Mouse (Mus musculus) hematopoietic stem cell, adult 5-6 weeks (primary cell): ENCODE measurements around the gene Patz1. TPM values are rescaled to one million over a fixed set of nuclear protein-coding genes. Genes with fewer than 3 reads are reported as not detected.

Experiments
- ATAC-seq, 2 experiments: fragments of 125-278 bp in 1 of 2; replicated peaks in 1 of 2; 2 replicates each; pipeline ENCODE4 v1.8.0; 2016 to 2017; ENCODE audit warnings: inconsistent platforms in 2 of 2, mild to moderate bottlenecking in 2 of 2, moderate number of reproducible peaks in 2 of 2, low read depth in 1 of 2, moderate TSS enrichment in 1 of 2; ENCODE audit not compliant: low FRiP score in 2 of 2, poor library complexity in 2 of 2, severe bottlenecking in 2 of 2, insufficient read depth in 1 of 2, low TSS enrichment in 1 of 2
- total RNA-seq: library from RNA; stranded (forward); fragments of 172-1452, 232-1000 nt; gene quantifications from 2 replicates; pipeline ENCODE4 v1.2.3, GENCODE M21; 2017

Patz1 gene
- total RNA-seq, 1 experiment from 2014 or later: 81.0 TPM

DNA sequence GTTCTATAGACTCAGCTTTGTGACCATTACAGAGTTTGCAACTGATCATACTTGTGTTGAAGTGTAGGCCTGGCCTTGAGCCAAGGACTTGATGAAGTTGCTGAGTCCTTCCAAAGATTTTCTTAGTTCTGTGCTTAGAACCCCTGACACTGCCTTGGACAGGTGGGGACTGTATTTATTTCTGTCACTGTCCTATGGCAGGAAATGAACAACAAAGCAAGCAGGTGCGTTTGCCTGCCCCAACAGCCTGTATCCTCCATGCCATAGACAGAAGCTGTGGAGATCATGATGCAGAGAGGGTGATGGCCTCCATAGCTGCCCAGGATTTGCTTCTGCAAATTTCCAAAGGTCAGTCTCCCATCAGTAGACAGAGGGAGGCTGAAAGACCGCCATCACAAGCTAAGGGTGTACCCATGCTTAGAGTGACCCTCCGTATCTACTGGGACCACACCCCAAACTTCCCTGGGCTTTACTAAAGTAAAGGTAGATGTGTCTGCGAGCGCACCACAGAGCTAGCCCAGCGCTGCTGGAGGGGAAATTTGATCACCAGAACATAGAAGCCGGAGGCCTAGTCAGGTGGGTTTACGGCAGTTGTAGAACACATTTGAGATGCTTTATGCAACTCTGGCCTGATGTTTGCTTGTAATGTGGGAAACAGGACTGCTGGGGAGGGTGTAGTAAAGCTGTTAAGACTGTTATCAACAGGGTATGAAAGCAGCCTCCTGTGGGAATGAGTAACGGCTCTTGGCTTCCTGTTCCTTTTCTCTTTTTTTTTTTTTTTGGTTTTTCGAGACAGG lies 22.3 kb downstream of the Patz1 start:
- ATAC-seq: peak; percentile 33 to 56; a peak in 3 of 4 replicates

GRCm38 (mm10) chr11:3311586-3312347 lies 23.1 kb downstream of the Patz1 start:
- no peak for ATAC-seq

- ATAC-seq: 0 out of 4 replicates have a peak, but pooled peaks have one; percentile 10 to 12
These were observed 24.6 kb downstream of the Patz1 start for GRCm38 (mm10) chr11:3313294-3313693.

GRCm38 (mm10) chr11:3314148-3314547 lies 25.5 kb downstream of the Patz1 start:
- ATAC-seq: peak; percentile 54 to 63; a peak in 3 of 4 replicates

GRCm38 (mm10) chr11:3318286-3318685 lies 29.6 kb downstream of the Patz1 start:
- ATAC-seq: no peak

- ATAC-seq: no peak
These were observed 39.6 kb downstream of the Patz1 start for GRCm38 (mm10) chr11:3328271-3328670.

DNA sequence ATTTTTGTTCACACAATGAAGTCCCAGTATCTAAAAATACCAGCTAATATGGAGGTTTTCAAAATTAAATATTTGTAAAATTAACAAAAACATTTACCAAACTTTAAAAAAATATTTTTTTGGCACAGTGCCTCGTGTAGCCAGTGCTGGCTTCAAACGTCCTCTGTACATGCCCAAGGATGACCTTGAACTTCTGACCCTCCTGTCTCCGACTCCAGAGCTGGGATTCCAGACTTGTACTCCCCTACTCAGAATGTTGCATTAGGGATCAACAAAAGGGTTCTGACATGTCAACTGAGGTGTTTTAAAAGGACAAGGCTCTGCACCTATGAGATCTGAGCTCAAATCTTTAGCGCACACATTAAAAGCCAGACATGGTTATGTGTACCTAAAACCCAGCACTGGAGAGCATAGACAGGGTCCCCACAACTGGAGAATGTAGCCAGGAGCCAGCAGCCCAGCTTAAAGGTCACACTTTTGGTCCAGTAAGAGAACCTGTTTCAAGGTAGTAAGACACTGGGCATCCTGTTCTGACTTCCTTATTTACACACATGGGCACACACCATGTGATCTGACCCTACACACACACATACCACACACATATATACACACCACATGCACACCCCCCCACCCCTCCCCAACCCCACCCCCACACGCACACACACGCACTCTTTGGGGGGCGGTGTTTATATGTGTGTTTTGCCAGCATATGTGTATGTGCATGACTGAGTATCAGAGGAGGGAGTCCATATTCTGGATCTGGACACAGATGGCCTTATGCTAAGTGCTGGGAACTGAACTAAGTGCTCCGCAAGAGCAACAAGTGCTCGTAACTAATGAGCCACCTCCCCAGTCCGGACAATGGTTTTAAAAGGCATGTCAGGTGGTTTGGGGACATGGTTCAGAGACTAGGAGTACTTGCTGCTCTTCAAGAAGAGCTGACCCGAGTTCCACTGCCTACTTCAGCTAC lies 40.4 kb downstream of the Patz1 start:
- no peak for ATAC-seq

DNA sequence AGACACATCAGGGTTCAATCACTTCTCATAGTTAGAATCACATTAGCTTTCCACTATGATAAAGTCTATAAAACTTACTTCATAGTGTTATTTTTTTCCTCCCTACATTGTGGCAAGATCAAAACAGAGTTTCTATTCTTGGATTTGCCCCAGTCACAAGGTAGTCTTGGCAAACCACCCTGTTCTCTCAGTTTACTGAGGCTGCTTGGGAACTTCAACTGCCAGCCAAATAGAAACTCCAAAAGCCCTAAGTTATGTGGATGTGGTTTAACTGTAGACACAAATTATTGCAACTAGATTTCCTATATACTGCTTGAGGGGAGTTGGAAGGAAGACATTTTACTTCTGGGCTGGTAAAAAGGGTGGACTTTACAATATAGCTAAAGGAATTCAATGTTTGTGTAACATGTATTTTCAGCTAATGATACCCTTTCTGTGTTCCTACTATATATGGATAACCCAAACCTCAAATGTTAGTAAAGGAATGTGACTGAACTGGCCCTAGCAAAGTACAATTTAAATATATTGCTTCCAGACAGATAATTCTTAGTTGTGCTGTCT lies 41.3 kb downstream of the Patz1 start, which contains the start of gene Pik3ip1:
Gene Pik3ip1, plus strand, starts transcription at position 511 of the 561 bp plus-strand sequence.
- ATAC-seq: no peak

DNA sequence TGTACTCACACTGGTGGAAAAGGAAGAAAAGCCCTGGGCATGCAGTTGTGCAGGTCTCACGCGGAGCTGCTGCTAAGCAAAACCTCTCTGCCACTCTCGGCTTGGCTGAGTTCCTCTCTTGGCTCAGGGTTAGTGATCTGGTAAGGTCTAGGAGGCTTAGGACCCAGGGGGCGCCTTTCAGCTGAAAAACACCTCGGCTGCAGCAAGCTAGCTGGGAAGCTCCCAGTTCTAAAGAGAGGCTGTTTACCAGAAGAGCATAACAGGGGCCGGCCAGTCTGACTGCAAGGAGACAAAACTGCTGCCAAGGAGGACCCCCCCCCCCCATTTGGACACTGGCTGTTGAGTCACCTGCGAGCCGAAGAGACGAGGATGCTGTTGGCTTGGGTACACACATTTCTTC lies 41.9 kb downstream of the Patz1 start:
- peak; percentile 46 to 57 for ATAC-seq

DNA sequence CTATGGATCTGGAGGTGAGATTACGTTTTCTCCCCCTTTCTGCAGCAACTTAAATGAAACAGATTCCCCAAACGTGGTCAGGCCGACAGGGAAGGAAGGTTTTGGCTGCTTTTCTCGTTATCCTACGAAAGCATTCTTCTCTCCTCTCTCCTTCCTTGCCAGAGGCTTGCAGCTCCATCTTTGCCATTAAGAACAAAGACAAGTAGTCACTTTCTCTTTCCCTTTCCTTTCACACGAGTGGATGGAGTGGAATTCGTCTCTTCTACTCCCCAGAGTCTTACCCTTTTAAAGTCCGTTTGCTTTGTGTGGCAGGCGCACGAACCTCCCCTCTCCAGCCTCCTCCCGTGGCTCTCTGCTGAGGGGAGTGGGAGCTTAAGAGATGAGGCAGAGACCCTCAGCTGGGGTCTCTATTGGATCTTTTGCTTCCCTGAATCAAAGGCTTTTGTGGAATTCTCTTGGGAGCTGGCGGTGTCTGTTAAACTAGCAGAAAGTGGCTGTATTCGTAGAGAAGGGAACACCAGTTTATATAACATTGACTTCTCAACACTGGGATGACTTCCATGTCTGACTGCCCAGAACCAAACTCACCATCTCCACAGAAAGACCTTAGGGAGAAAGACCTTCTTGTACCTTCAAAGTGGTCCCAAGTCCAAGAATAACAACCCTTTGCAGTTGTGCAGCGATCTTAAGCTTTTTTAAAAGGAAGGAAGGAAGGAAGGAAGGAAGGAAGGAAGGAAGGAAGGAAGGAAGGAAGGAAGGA lies 42.5 kb downstream of the Patz1 start:
- no peak for ATAC-seq

- ATAC-seq: peak; percentile 67 to 74
These were observed 43.3 kb downstream of the Patz1 start for GRCm38 (mm10) chr11:3331756-3332642.

GRCm38 (mm10) chr11:3333111-3333695 lies 44.5 kb downstream of the Patz1 start:
- no peak for ATAC-seq

GRCm38 (mm10) chr11:3334141-3334710 lies 45.6 kb downstream of the Patz1 start:
- no peak for ATAC-seq

GRCm38 (mm10) chr11:3334711-3335316 lies 46.1 kb downstream of the Patz1 start:
- ATAC-seq: no peak
